Mouse (Mus musculus) ES-E14 (cell line): Measurements from ENCODE around the gene H2-Ke6.

Source experiments
- CHD2 ChIP-seq: IDR thresholded peaks from 2 replicates; pipeline ENCODE4 v1.6.1; 2014; ENCODE audit warnings: mild to moderate bottlenecking, low read depth, low read length, inconsistent platforms
- MAFK ChIP-seq: IDR thresholded peaks from 2 replicates; pipeline ENCODE4 v1.6.1; 2014; ENCODE audit warnings: mild to moderate bottlenecking, low read depth, low read length, inconsistent platforms; ENCODE audit not compliant: insufficient read depth
- ZC3H11A ChIP-seq: IDR thresholded peaks from 2 replicates; pipeline ENCODE4 v1.6.1; 2012; ENCODE audit warnings: low read depth, mild to moderate bottlenecking, inconsistent platforms, low read length, borderline replicate concordance
- ZNF384 ChIP-seq: IDR thresholded peaks from 2 replicates; pipeline ENCODE4 v1.6.1; 2012; ENCODE audit warnings: low read depth, low read length, inconsistent platforms

DNA sequence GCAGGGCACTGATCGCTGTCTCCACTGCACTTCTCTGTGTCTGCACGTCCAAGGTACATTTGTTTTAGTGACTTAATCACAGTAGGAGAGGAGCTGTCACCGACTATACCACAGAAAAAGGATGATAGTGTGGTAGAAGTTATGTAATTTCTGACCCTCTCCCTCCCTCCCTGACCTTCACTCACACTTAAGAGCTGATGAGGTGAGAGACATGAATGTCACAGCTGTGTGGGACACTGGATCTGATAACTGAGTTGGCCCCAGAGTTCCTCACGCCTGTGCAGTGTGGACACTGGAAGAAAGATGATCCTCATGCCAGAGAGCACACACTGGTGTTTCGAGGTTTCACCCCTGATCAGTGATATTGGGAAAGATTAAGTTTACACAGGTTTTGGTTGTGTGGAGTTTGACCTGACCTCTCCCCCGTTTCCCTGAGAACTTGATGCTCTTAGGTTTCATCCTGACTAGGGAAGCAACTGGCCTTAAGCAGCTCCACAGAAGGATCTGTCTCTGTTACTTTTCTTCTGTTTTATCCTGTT lies 48.3 kb downstream of the H2-Ke6 start:
- TF ChIP-seq ZC3H11A: no peak
- TF ChIP-seq ZNF384: no peak
- TF ChIP-seq MAFK: no peak
- TF ChIP-seq CHD2: no peak
